Mouse (Mus musculus): ENCODE measurements around the gene Ier5. TPM values are rescaled to one million over a fixed set of nuclear protein-coding genes. Genes with fewer than 3 reads are reported as not detected.

Gene Ier5
- polyA plus RNA-seq, 1 experiment from 2014 or later = 7.3 TPM

GRCm38 (mm10) chr1:155077675-155078074, 21.8 kb downstream of the Ier5 start:
- H3K9ac ChIP-seq (ENCODE audit: low read depth, low read length) = no peak overlapping the region
- peaks cover 5% of the 10 kb centered on the region; the same call in 1 of the 2 replicates for H3K27me3 ChIP-seq (ENCODE audit: control insufficient read depth, insufficient read depth, low read length)
- no peak overlapping the region for H3K4me2 ChIP-seq
- no peak overlapping the region for H3K27ac ChIP-seq (ENCODE audit: low read depth, low read length)
- no peak overlapping the region for H3K4me3 ChIP-seq (ENCODE audit: low read depth, low read length)
- no peak for ATAC-seq (replicated peaks; ENCODE audit: insufficient number of reproducible peaks, low FRiP score, low TSS enrichment)
- no peaks in the 10 kb centered on the region for H3K9me3 ChIP-seq (replicated peaks; ENCODE audit: control insufficient read depth, low read length)
- H3K36me3 ChIP-seq (ENCODE audit: control insufficient read depth, insufficient read depth, low read length) = no peaks in the 10 kb centered on the region
- WGBS (ENCODE audit: insufficient replicate concordance) = 35% methylated on average over 3 of the region's 3 CpGs
- peaks cover 10% of the 10 kb centered on the region for H3K4me1 ChIP-seq (ENCODE audit: control insufficient read depth, insufficient read depth, low read length)

DNA sequence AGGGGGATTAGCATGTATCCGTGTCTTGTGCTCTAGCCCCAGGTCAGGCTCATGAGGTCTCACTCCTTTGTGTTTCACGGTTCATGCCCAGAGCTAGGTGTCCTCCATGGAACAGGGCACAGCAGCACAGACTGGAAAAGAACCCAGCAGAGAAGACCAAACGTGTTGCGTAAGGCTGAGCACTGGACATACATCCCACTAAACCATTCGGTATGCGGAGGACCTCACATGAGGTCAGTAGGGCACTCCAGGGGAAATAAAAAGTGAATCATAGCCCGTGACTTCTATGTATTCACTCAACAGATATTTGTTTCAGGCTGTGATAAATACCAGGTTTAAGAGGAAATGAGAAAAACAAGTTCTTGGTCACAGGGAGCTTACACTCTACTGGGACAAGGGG, 23.6 kb downstream of the Ier5 start:
- H3K9me3 ChIP-seq (replicated peaks; ENCODE audit: control insufficient read depth, low read length) = no peaks in the 10 kb centered on the region

DNA sequence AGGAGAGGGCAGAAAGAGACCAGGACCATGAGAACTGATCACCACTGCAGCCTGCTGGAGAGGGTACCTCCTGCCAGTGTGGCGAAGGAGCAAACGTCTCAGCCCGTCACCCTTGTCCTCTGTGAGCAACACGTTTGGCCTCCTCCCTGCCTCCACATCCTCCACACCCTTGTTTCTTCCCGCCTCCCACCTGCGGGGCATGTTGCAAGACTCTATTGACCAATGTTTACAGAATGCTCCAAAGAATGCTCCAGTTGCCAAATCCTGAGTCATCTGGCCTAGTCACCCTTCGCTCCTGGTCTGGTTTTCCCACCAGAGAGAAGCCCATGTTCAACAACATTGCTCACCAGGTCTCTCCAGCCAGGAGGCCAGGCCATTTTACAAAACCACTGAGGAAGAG, 24.6 kb downstream of the Ier5 start:
- Histone ChIP-seq H3K4me1 (ENCODE audit: control insufficient read depth, insufficient read depth, low read length) (peaks cover 5% of the 10 kb centered on the region; the same call in 1 of the 2 replicates), H3K9ac (ENCODE audit: low read depth, low read length) (no peak overlapping the region), H3K4me2 (no peak overlapping the region), H3K36me3 (ENCODE audit: control insufficient read depth, insufficient read depth, low read length) (no peaks in the 10 kb centered on the region), H3K27me3 (ENCODE audit: control insufficient read depth, insufficient read depth, low read length) (peaks cover 5% of the 10 kb centered on the region; the same call in 1 of the 2 replicates), H3K9me3 (replicated peaks; ENCODE audit: control insufficient read depth, low read length) (no peaks in the 10 kb centered on the region), H3K4me3 (ENCODE audit: low read depth, low read length) (no peak overlapping the region), H3K27ac (ENCODE audit: low read depth, low read length) (no peak overlapping the region)
- 52% methylated on average over 7 of the region's 7 CpGs for WGBS (ENCODE audit: insufficient replicate concordance)
- ATAC-seq (replicated peaks; ENCODE audit: insufficient number of reproducible peaks, low FRiP score, low TSS enrichment) = no peak

More for the DNA sequence above, 23.6 kb downstream of the Ier5 start:
- Histone ChIP-seq H3K9ac (ENCODE audit: low read depth, low read length) (no peak overlapping the region), H3K4me2 (no peak overlapping the region), H3K27me3 (ENCODE audit: control insufficient read depth, insufficient read depth, low read length) (peaks cover 5% of the 10 kb centered on the region; the same call in 1 of the 2 replicates), H3K4me1 (ENCODE audit: control insufficient read depth, insufficient read depth, low read length) (peaks cover 5% of the 10 kb centered on the region; the same call in 1 of the 2 replicates), H3K4me3 (ENCODE audit: low read depth, low read length) (no peak overlapping the region), H3K27ac (ENCODE audit: low read depth, low read length) (no peak overlapping the region), H3K36me3 (ENCODE audit: control insufficient read depth, insufficient read depth, low read length) (no peaks in the 10 kb centered on the region)
- 83% methylated on average over 7 of the region's 7 CpGs for WGBS (ENCODE audit: insufficient replicate concordance)
- ATAC-seq (replicated peaks; ENCODE audit: insufficient number of reproducible peaks, low FRiP score, low TSS enrichment) = no peak

DNA sequence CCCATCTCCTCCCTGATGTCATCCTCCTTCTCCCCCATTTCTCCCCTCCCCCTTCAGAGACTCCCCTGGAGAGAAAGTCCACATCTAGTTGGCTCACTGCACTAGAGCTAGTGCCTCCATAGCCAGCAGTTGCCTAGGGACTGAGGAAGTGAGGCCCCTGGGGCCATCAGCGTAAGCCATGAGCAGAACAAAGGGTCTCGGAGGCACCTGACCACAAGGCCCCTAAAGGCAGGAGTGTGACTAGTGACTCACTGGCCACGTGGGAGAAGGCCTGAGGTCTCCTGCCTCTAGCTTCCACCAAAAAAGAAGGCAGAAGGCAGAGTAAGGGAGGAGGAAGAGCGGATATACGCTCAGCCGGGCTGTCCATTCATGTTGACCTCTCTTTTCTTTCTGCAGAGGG, 25.5 kb downstream of the Ier5 start:
- H3K4me2 ChIP-seq = no peak overlapping the region
- 75% methylated on average over 6 of the region's 6 CpGs for WGBS (ENCODE audit: insufficient replicate concordance)
- no peaks in the 10 kb centered on the region for H3K36me3 ChIP-seq (ENCODE audit: control insufficient read depth, insufficient read depth, low read length)
- H3K27ac ChIP-seq (ENCODE audit: low read depth, low read length) = no peak overlapping the region
- 0 out of 2 replicates have a peak overlapping the region, but pooled peaks have one; percentile 16 for H3K9ac ChIP-seq (ENCODE audit: low read depth, low read length)
- H3K4me3 ChIP-seq (ENCODE audit: low read depth, low read length) = no peak overlapping the region
- peaks cover 5% of the 10 kb centered on the region for H3K4me1 ChIP-seq (ENCODE audit: control insufficient read depth, insufficient read depth, low read length)
- H3K27me3 ChIP-seq (ENCODE audit: control insufficient read depth, insufficient read depth, low read length) = peaks cover 5% of the 10 kb centered on the region; the same call in 1 of the 2 replicates
- H3K9me3 ChIP-seq (replicated peaks; ENCODE audit: control insufficient read depth, low read length) = no peaks in the 10 kb centered on the region
- ATAC-seq (replicated peaks; ENCODE audit: insufficient number of reproducible peaks, low FRiP score, low TSS enrichment) = no peak

- Histone ChIP-seq H3K36me3 (ENCODE audit: control insufficient read depth, insufficient read depth, low read length) (no peaks in the 10 kb centered on the region), H3K9ac (ENCODE audit: low read depth, low read length) (no peak overlapping the region), H3K4me2 (no peak overlapping the region), H3K9me3 (replicated peaks; ENCODE audit: control insufficient read depth, low read length) (no peaks in the 10 kb centered on the region), H3K4me3 (ENCODE audit: low read depth, low read length) (no peak overlapping the region), H3K4me1 (ENCODE audit: control insufficient read depth, insufficient read depth, low read length) (peaks cover 5% of the 10 kb centered on the region), H3K27me3 (ENCODE audit: control insufficient read depth, insufficient read depth, low read length) (peaks cover 5% of the 10 kb centered on the region; the same call in 1 of the 2 replicates), H3K27ac (ENCODE audit: low read depth, low read length) (no peak overlapping the region)
- WGBS (ENCODE audit: insufficient replicate concordance) = 20% methylated on average over 7 of the region's 7 CpGs
- no peak for ATAC-seq (replicated peaks; ENCODE audit: insufficient number of reproducible peaks, low FRiP score, low TSS enrichment)
Observed at GRCm38 (mm10) chr1:155073133-155073532, 26.3 kb downstream of the Ier5 start.

DNA sequence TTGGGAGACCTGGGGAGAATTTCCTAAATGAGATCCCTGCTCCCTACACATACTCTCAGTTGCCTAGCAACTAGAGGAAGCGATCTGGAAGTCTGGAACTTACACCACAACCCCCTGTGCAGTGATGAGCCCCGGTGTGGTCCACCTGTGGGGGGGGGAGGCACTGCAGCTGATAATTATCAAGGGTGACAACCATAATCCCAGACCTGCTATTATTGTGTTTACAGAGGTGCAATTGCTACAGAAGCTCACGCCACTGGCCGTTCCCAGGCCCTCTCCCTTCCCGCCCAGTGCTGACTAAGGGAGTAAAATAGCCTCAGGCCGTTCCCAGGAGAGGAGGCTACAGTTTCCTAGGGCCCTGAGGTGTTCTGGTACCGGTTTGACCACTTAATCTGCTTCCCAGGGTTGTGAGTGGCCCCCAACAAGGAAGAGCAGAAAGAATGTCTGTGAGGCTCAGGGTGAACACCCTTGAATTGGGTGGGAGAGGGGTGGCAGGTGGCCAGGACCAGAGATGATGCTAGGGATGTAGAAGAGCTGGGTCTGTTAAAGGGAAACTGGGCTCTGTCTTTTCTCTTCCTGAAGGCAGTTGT, 28.1 kb downstream of the Ier5 start:
- peaks cover 5% of the 10 kb centered on the region; the same call in 1 of the 2 replicates for H3K27me3 ChIP-seq (ENCODE audit: control insufficient read depth, insufficient read depth, low read length)
- WGBS (ENCODE audit: insufficient replicate concordance) = 42% methylated on average over 7 of the region's 7 CpGs
- H3K4me2 ChIP-seq = no peak overlapping the region
- no peak overlapping the region for H3K27ac ChIP-seq (ENCODE audit: low read depth, low read length)
- no peaks in the 10 kb centered on the region for H3K36me3 ChIP-seq (ENCODE audit: control insufficient read depth, insufficient read depth, low read length)
- no peak overlapping the region for H3K9ac ChIP-seq (ENCODE audit: low read depth, low read length)
- H3K9me3 ChIP-seq (replicated peaks; ENCODE audit: control insufficient read depth, low read length) = no peaks in the 10 kb centered on the region
- ATAC-seq (replicated peaks; ENCODE audit: insufficient number of reproducible peaks, low FRiP score, low TSS enrichment) = no peak
- no peak overlapping the region for H3K4me3 ChIP-seq (ENCODE audit: low read depth, low read length)
- peaks cover 5% of the 10 kb centered on the region for H3K4me1 ChIP-seq (ENCODE audit: control insufficient read depth, insufficient read depth, low read length)

- no peak overlapping the region for H3K9ac ChIP-seq (ENCODE audit: low read depth, low read length)
- ATAC-seq (replicated peaks; ENCODE audit: insufficient number of reproducible peaks, low FRiP score, low TSS enrichment) = no peak
- H3K4me3 ChIP-seq (ENCODE audit: low read depth, low read length) = no peak overlapping the region
- no peak overlapping the region for H3K4me2 ChIP-seq
- WGBS (ENCODE audit: insufficient replicate concordance) = 54% methylated on average over 5 of the region's 5 CpGs
- no peak overlapping the region for H3K27ac ChIP-seq (ENCODE audit: low read depth, low read length)
- H3K27me3 ChIP-seq (ENCODE audit: control insufficient read depth, insufficient read depth, low read length) = peaks cover 5% of the 10 kb centered on the region; the same call in 1 of the 2 replicates
- no peaks in the 10 kb centered on the region for H3K36me3 ChIP-seq (ENCODE audit: control insufficient read depth, insufficient read depth, low read length)
- peaks cover 5% of the 10 kb centered on the region for H3K4me1 ChIP-seq (ENCODE audit: control insufficient read depth, insufficient read depth, low read length)
- H3K9me3 ChIP-seq (replicated peaks; ENCODE audit: control insufficient read depth, low read length) = no peaks in the 10 kb centered on the region
Observed at GRCm38 (mm10) chr1:155070561-155071286, 28.7 kb downstream of the Ier5 start.

- H3K27me3 ChIP-seq (ENCODE audit: control insufficient read depth, insufficient read depth, low read length) = peaks cover 5% of the 10 kb centered on the region; the same call in 1 of the 2 replicates
- H3K36me3 ChIP-seq (ENCODE audit: control insufficient read depth, insufficient read depth, low read length) = no peaks in the 10 kb centered on the region
- WGBS (ENCODE audit: insufficient replicate concordance) = 45% methylated on average over 7 of the region's 7 CpGs
- H3K4me1 ChIP-seq (ENCODE audit: control insufficient read depth, insufficient read depth, low read length) = peaks cover 8% of the 10 kb centered on the region
- no peak for ATAC-seq (replicated peaks; ENCODE audit: insufficient number of reproducible peaks, low FRiP score, low TSS enrichment)
- H3K4me2 ChIP-seq = no peak overlapping the region
- H3K9me3 ChIP-seq (replicated peaks; ENCODE audit: control insufficient read depth, low read length) = no peaks in the 10 kb centered on the region
- no peak overlapping the region for H3K27ac ChIP-seq (ENCODE audit: low read depth, low read length)
- H3K9ac ChIP-seq (ENCODE audit: low read depth, low read length) = no peak overlapping the region
- no peak overlapping the region for H3K4me3 ChIP-seq (ENCODE audit: low read depth, low read length)
Observed at GRCm38 (mm10) chr1:155069696-155070095, 29.7 kb downstream of the Ier5 start.
